Mouse (Mus musculus): ENCODE results near the gene Mndal. TPM values are rescaled to one million over a fixed set of nuclear protein-coding genes. Genes with fewer than 3 reads are reported as not detected.
A peak's percentile ranks its signal among the peaks of the same experiment; 100 is the strongest.
"Not testable (repeated sequence)": the region's sequence is repeated elsewhere in the genome, so short reads cannot be mapped to it uniquely, and the experiment has no call there.

The Mndal gene
- polyA plus RNA-seq, 1 experiment from 2014 or later = 0.93 TPM

GRCm38 (mm10) chr1:173955071-173955796 lies 12.9 kb upstream of the Mndal start:
- DNase-seq (ENCODE audit: low spot score) (no peak), ATAC-seq (ENCODE audit: low FRiP score) (no peak)
- Histone ChIP-seq H3K9ac (ENCODE audit: low read depth, low read length) (no peak overlapping the region), H3K27me3 (ENCODE audit: control insufficient read depth, insufficient read depth, low read length) (no peaks in the 10 kb centered on the region), H3K4me3 (ENCODE audit: low read depth, low read length) (no peak overlapping the region), H3K36me3 (ENCODE audit: control insufficient read depth, insufficient read depth, low read length) (no peaks in the 10 kb centered on the region), H3K27ac (ENCODE audit: low read depth, low read length) (no peak overlapping the region), H3K4me2 (replicated peaks; ENCODE audit: low read depth, low read length) (no peak overlapping the region), H3K4me1 (replicated peaks; ENCODE audit: control insufficient read depth, insufficient read depth, low read length) (no peaks in the 10 kb centered on the region), H3K9me3 (ENCODE audit: control insufficient read depth, low read length) (no peaks in the 10 kb centered on the region)
- WGBS = 71% methylated on average over 2 of the region's 2 CpGs

- no peaks in the 10 kb centered on the region for H3K36me3 ChIP-seq (ENCODE audit: control insufficient read depth, insufficient read depth, low read length)
- H3K27ac ChIP-seq (ENCODE audit: low read depth, low read length) = no peak overlapping the region
- H3K4me1 ChIP-seq (replicated peaks; ENCODE audit: control insufficient read depth, insufficient read depth, low read length) = no peaks in the 10 kb centered on the region
- H3K27me3 ChIP-seq (ENCODE audit: control insufficient read depth, insufficient read depth, low read length) = no peaks in the 10 kb centered on the region
- no peaks in the 10 kb centered on the region for H3K9me3 ChIP-seq (ENCODE audit: control insufficient read depth, low read length)
- no peak for DNase-seq (ENCODE audit: low spot score)
- H3K9ac ChIP-seq (ENCODE audit: low read depth, low read length) = no peak overlapping the region
- H3K4me3 ChIP-seq (ENCODE audit: low read depth, low read length) = no peak overlapping the region
- WGBS = 93% methylated on average over 1 of the region's 1 CpGs
- H3K4me2 ChIP-seq (replicated peaks; ENCODE audit: low read depth, low read length) = no peak overlapping the region
- ATAC-seq (ENCODE audit: low FRiP score) = no peak
Observed at GRCm38 (mm10) chr1:173953563-173953962, 11.3 kb upstream of the Mndal start.

GRCm38 (mm10) chr1:173949044-173949443 lies 6.8 kb upstream of the Mndal start:
- H3K9ac ChIP-seq (ENCODE audit: low read depth, low read length); DNase-seq (ENCODE audit: low spot score); H3K27me3 ChIP-seq (ENCODE audit: control insufficient read depth, insufficient read depth, low read length); H3K4me1 ChIP-seq (replicated peaks; ENCODE audit: control insufficient read depth, insufficient read depth, low read length); H3K36me3 ChIP-seq (ENCODE audit: control insufficient read depth, insufficient read depth, low read length); H3K4me2 ChIP-seq (replicated peaks; ENCODE audit: low read depth, low read length); H3K4me3 ChIP-seq (ENCODE audit: low read depth, low read length); ATAC-seq (ENCODE audit: low FRiP score); H3K27ac ChIP-seq (ENCODE audit: low read depth, low read length); H3K9me3 ChIP-seq (ENCODE audit: control insufficient read depth, low read length): not testable (repeated sequence)
- WGBS = 86% methylated on average over 2 of the region's 2 CpGs

GRCm38 (mm10) chr1:173942780-173943066 lies 432 bp upstream of the Mndal start:
- not testable (repeated sequence) for H3K9ac ChIP-seq (ENCODE audit: low read depth, low read length); ATAC-seq (ENCODE audit: low FRiP score); DNase-seq (ENCODE audit: low spot score); H3K4me3 ChIP-seq (ENCODE audit: low read depth, low read length); H3K9me3 ChIP-seq (ENCODE audit: control insufficient read depth, low read length); H3K36me3 ChIP-seq (ENCODE audit: control insufficient read depth, insufficient read depth, low read length); H3K4me1 ChIP-seq (replicated peaks; ENCODE audit: control insufficient read depth, insufficient read depth, low read length); H3K27me3 ChIP-seq (ENCODE audit: control insufficient read depth, insufficient read depth, low read length); H3K27ac ChIP-seq (ENCODE audit: low read depth, low read length); H3K4me2 ChIP-seq (replicated peaks; ENCODE audit: low read depth, low read length)

- 95% methylated on average over 2 of the region's 2 CpGs for WGBS
- H3K36me3 ChIP-seq (ENCODE audit: control insufficient read depth, insufficient read depth, low read length); H3K27me3 ChIP-seq (ENCODE audit: control insufficient read depth, insufficient read depth, low read length); H3K9ac ChIP-seq (ENCODE audit: low read depth, low read length); H3K9me3 ChIP-seq (ENCODE audit: control insufficient read depth, low read length); DNase-seq (ENCODE audit: low spot score); H3K4me3 ChIP-seq (ENCODE audit: low read depth, low read length); ATAC-seq (ENCODE audit: low FRiP score); H3K4me2 ChIP-seq (replicated peaks; ENCODE audit: low read depth, low read length); H3K4me1 ChIP-seq (replicated peaks; ENCODE audit: control insufficient read depth, insufficient read depth, low read length); H3K27ac ChIP-seq (ENCODE audit: low read depth, low read length): not testable (repeated sequence)
Observed at GRCm38 (mm10) chr1:173941522-173941921, 769 bp downstream of the Mndal start.

GRCm38 (mm10) chr1:173919279-173919678 lies 23.0 kb downstream of the Mndal start:
- H3K36me3 ChIP-seq (ENCODE audit: control insufficient read depth, insufficient read depth, low read length); DNase-seq (ENCODE audit: low spot score); H3K27ac ChIP-seq (ENCODE audit: low read depth, low read length); H3K4me1 ChIP-seq (replicated peaks; ENCODE audit: control insufficient read depth, insufficient read depth, low read length); H3K9me3 ChIP-seq (ENCODE audit: control insufficient read depth, low read length); H3K27me3 ChIP-seq (ENCODE audit: control insufficient read depth, insufficient read depth, low read length); ATAC-seq (ENCODE audit: low FRiP score); H3K4me2 ChIP-seq (replicated peaks; ENCODE audit: low read depth, low read length); H3K4me3 ChIP-seq (ENCODE audit: low read depth, low read length); H3K9ac ChIP-seq (ENCODE audit: low read depth, low read length): not testable (repeated sequence)
- 72% methylated on average over 2 of the region's 3 CpGs for WGBS

GRCm38 (mm10) chr1:173914559-173914958 lies 27.7 kb downstream of the Mndal start:
- Histone ChIP-seq H3K9ac (ENCODE audit: low read depth, low read length) (no peak overlapping the region), H3K9me3 (ENCODE audit: control insufficient read depth, low read length) (no peaks in the 10 kb centered on the region), H3K4me2 (replicated peaks; ENCODE audit: low read depth, low read length) (no peak overlapping the region), H3K27ac (ENCODE audit: low read depth, low read length) (no peak overlapping the region), H3K4me1 (replicated peaks; ENCODE audit: control insufficient read depth, insufficient read depth, low read length) (no peaks in the 10 kb centered on the region), H3K4me3 (ENCODE audit: low read depth, low read length) (no peak overlapping the region), H3K36me3 (ENCODE audit: control insufficient read depth, insufficient read depth, low read length) (no peaks in the 10 kb centered on the region), H3K27me3 (ENCODE audit: control insufficient read depth, insufficient read depth, low read length) (no peaks in the 10 kb centered on the region)
- 0 out of 2 replicates have a peak, but pooled peaks have one; percentile 33 for ATAC-seq (ENCODE audit: low FRiP score)
- DNase-seq (ENCODE audit: low spot score) = no peak
- 81% methylated on average over 2 of the region's 2 CpGs for WGBS

GRCm38 (mm10) chr1:173913256-173913791 lies 29.0 kb downstream of the Mndal start:
- H3K9ac ChIP-seq (ENCODE audit: low read depth, low read length); ATAC-seq (ENCODE audit: low FRiP score); H3K36me3 ChIP-seq (ENCODE audit: control insufficient read depth, insufficient read depth, low read length); H3K27ac ChIP-seq (ENCODE audit: low read depth, low read length); H3K9me3 ChIP-seq (ENCODE audit: control insufficient read depth, low read length); H3K4me1 ChIP-seq (replicated peaks; ENCODE audit: control insufficient read depth, insufficient read depth, low read length); H3K4me3 ChIP-seq (ENCODE audit: low read depth, low read length); H3K27me3 ChIP-seq (ENCODE audit: control insufficient read depth, insufficient read depth, low read length); DNase-seq (ENCODE audit: low spot score); H3K4me2 ChIP-seq (replicated peaks; ENCODE audit: low read depth, low read length): not testable (repeated sequence)

- H3K4me2 ChIP-seq (replicated peaks; ENCODE audit: low read depth, low read length); DNase-seq (ENCODE audit: low spot score); H3K27me3 ChIP-seq (ENCODE audit: control insufficient read depth, insufficient read depth, low read length); H3K9ac ChIP-seq (ENCODE audit: low read depth, low read length); H3K36me3 ChIP-seq (ENCODE audit: control insufficient read depth, insufficient read depth, low read length); H3K4me3 ChIP-seq (ENCODE audit: low read depth, low read length); ATAC-seq (ENCODE audit: low FRiP score); H3K4me1 ChIP-seq (replicated peaks; ENCODE audit: control insufficient read depth, insufficient read depth, low read length); H3K9me3 ChIP-seq (ENCODE audit: control insufficient read depth, low read length); H3K27ac ChIP-seq (ENCODE audit: low read depth, low read length): not testable (repeated sequence)
- WGBS = 84% methylated on average over 6 of the region's 6 CpGs
Observed at GRCm38 (mm10) chr1:173912548-173913255, 29.6 kb downstream of the Mndal start, which contains the start of gene Ifi211. Ifi211 (minus strand) TSS chr1:173913046.
